ENCODE assay signal across 9 mouse cellular contexts in the genomic region with DNA sequence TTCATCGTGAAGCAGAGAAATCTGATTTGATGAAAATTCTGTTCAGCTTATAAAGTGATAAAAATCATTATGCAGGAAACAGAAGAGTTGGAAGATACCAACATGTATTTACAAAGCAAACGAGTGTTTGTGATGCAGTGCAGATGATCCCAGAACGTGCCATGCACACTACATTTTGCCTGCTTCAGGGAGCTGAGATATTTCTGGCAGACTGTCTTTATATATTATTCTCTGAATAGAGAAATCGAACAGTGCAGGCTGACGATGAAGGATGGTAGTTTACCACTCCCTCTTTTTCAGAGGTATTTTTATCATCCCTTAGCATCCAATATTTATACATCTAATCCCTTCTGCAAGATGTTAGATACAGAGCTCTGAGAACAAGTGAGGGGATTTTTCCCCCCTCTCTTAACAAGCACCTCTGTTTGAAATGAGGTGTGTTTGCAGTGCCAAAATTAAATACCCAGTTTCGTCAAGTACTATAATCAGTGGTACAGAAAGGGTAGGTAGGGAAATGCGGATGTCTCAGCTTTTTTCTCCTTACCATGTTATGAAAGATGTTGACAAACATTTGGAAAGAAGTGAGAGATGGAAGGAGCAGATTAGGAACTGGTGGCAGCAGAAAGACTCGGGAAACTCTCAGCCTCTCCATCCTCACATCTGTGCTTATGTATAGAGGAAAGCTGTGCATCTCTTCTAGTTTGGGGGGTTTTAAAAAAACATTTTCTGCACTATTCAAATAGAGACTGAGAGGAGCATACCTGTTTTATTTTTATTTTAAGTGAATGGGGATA. TPM values are rescaled to one million over a fixed set of nuclear protein-coding genes. Genes with fewer than 3 reads are reported as not detected.
DNase-seq lines count a peak whose midpoint lies in the region; ATAC-seq and TF ChIP-seq lines count a peak whose summit lies in the region.
"Had no signal": no experiment of that assay in that cellular context is flagged by ENCODE, and none has a peak within 500 bp of the region (broad histone marks: within the 10 kb centered on the region; RNA-seq: fewer than 3 reads in every experiment).

A gene (plus strand): TSS at position 770 of the 794 bp plus-strand sequence.

- no peak for DNase-seq in cerebellum, adult 2 months
- no peak for DNase-seq in cerebellum, adult 9-11 months
- DNase-seq in right cerebral cortex, adult 18-20 months, result peak; percentile 9
- DNase-seq in right cerebral cortex, postnatal 14 days, result no peak
- no peak for DNase-seq in left cerebral cortex, adult 2 months (ENCODE audit: extremely low spot score in 1 of 2, low spot score in 2 of 2)
- no peak for DNase-seq in ovary, postnatal 10 days (ENCODE audit: low spot score)
- DNase-seq in lung, postnatal 36 days, result no peak

- no peaks in the 10 kb centered on the region for H3K4me1 ChIP-seq in cerebellum, adult 2 months (ENCODE audit: control insufficient read depth, insufficient read depth, low read length)
- no peaks in the 10 kb centered on the region for H3K4me1 ChIP-seq in stomach, embryonic 15.5 days

- TF ChIP-seq POLR2A in cerebellum, adult 2 months (IDR thresholded peaks at IDR 0.05; ENCODE audit: borderline replicate concordance, insufficient read depth, low read length), result no peak

- no peak for TF ChIP-seq CTCF in cerebellum, adult 2 months (IDR thresholded peaks at IDR 0.05; ENCODE audit: borderline replicate concordance, insufficient read depth, low read depth, low read length)
- TF ChIP-seq CTCF in left cerebral cortex, adult 2 months (IDR thresholded peaks at IDR 0.05), result no peak

- no peaks in the 10 kb centered on the region for H3K27me3 ChIP-seq in cerebellum, adult 2 months (ENCODE audit: control insufficient read depth, insufficient read depth, low read length)
- no peaks in the 10 kb centered on the region for H3K27me3 ChIP-seq in stomach, embryonic 15.5 days (replicated peaks)

- H3K9ac ChIP-seq in stomach, embryonic 15.5 days, result no peak within 1 kb of the TSS

- no peaks in the 10 kb centered on the region for H3K9me3 ChIP-seq in stomach, embryonic 15.5 days

- H3K27ac ChIP-seq in cerebellum, adult 2 months (ENCODE audit: insufficient read depth, low read length), result no peak within 1 kb of the TSS
- H3K27ac ChIP-seq in left cerebral cortex, adult 2 months, result peak within 1 kb of the TSS; percentile 89
- no peak within 1 kb of the TSS for H3K27ac ChIP-seq in stomach, embryonic 15.5 days
- H3K27ac ChIP-seq: macrophage had no signal

- intact Hi-C loops in left cerebral cortex, adult 2 months (cut with DNase I), result no loop called here

- no peak within 1 kb of the TSS for H3K4me3 ChIP-seq in cerebellum, adult 2 months (replicated peaks; ENCODE audit: insufficient read depth, low read depth, low read length)
- peak within 1 kb of the TSS; percentile 46 for H3K4me3 ChIP-seq in left cerebral cortex, adult 2 months
- no peak within 1 kb of the TSS for H3K4me3 ChIP-seq in stomach, embryonic 15.5 days (replicated peaks)

- ATAC-seq in stomach, embryonic 15.5 days (ENCODE audit: insufficient read depth, low FRiP score, low read depth), result no peak

- no peaks in the 10 kb centered on the region for H3K36me3 ChIP-seq in stomach, embryonic 15.5 days

- H3K4me2 ChIP-seq in stomach, embryonic 15.5 days, result no peak within 1 kb of the TSS

- 78% methylated on average over 8 of the region's 8 CpGs for WGBS in cerebellum, adult 2 months
- WGBS in stomach, embryonic 15.5 days, result 67% methylated on average over 8 of the region's 8 CpGs

RNA-seq across cellular contexts. Expression of the gene that starts here (rescaled TPM):
- 11.1 and 13.0 TPM in 2 replicates for polyA plus RNA-seq in cerebellum, adult 2 months (2012; rRNA removed)
- 10 to 100 TPM; 50.3 to 55.6 TPM for total RNA-seq in left cerebral cortex, adult 2 months (2021)
- 23.7 and 27.4 TPM in 2 replicates for polyA plus RNA-seq in stomach, embryonic 15.5 days (2015; fragmentation: Nextera tagmentation; extraction: Ambion mirVana)
- polyA plus RNA-seq: macrophage had no signal
